Mouse (Mus musculus) erythroblast, embryonic 14.5 days (primary cell): ENCODE results near the gene Ppp2r2d. TPM values are rescaled to one million over a fixed set of nuclear protein-coding genes. Genes with fewer than 3 reads are reported as not detected.
A peak's percentile ranks its signal among the peaks of the same experiment; 100 is the strongest.

Source experiments
- H3K27me3 ChIP-seq: 2 replicates; pipeline ENCODE4 v1.6.1; 2012; ENCODE audit warnings: inconsistent platforms; ENCODE audit not compliant: control insufficient read depth
- H3K36me3 ChIP-seq: 2 replicates; pipeline ENCODE4 v1.6.1; 2012; ENCODE audit warnings: mild to moderate bottlenecking, inconsistent platforms; ENCODE audit not compliant: control insufficient read depth
- H3K4me1 ChIP-seq: 2 replicates; pipeline ENCODE4 v1.6.1; 2012; ENCODE audit warnings: inconsistent platforms; ENCODE audit not compliant: control insufficient read depth
- H3K4me3 ChIP-seq: replicated peaks from 2 replicates; pipeline ENCODE3; 2012; ENCODE audit warnings: moderate library complexity, mild to moderate bottlenecking, inconsistent platforms
- H3K9me3 ChIP-seq: 2 replicates; pipeline ENCODE4 v1.6.1; 2012; ENCODE audit warnings: low read length, inconsistent platforms, mixed read lengths; ENCODE audit not compliant: control insufficient read depth
- GATA1 ChIP-seq: IDR thresholded peaks from 2 replicates; pipeline ENCODE4 v1.6.1; 2012; ENCODE audit warnings: low read length, inconsistent platforms, mixed read lengths
- TAL1 ChIP-seq: IDR thresholded peaks from 3 replicates; pipeline ENCODE4 v1.6.1; 2012; ENCODE audit warnings: low read length, inconsistent platforms, mixed read lengths
- polyA plus RNA-seq: library from polyadenylated mRNA; stranded (reverse); fragments of >175 nt; gene quantifications from 2 replicates; pipeline ENCODE4 v1.2.3, GENCODE M21; 2012

Gene Ppp2r2d
- polyA plus RNA-seq, 1 experiment, result 1.9 TPM

- Histone ChIP-seq H3K4me3 (no peak overlapping the region), H3K36me3 (peaks cover 47% of the 10 kb centered on the region), H3K27me3 (no peaks in the 10 kb centered on the region), H3K9me3 (no peaks in the 10 kb centered on the region), H3K4me1 (no peaks in the 10 kb centered on the region)
- TF ChIP-seq GATA1 (no peak), TAL1 (no peak)
These were observed 39.7 kb downstream of the Ppp2r2d start for GRCm38 (mm10) chr7:138885365-138886289.

GRCm38 (mm10) chr7:138898122-138898521, 52.2 kb downstream of the Ppp2r2d start:
- Histone ChIP-seq H3K9me3 (no peaks in the 10 kb centered on the region), H3K4me1 (no peaks in the 10 kb centered on the region), H3K36me3 (peaks cover 27% of the 10 kb centered on the region), H3K4me3 (no peak overlapping the region), H3K27me3 (no peaks in the 10 kb centered on the region)
- no peak for TF ChIP-seq TAL1
- no peak for TF ChIP-seq GATA1

GRCm38 (mm10) chr7:138898743-138899142, 52.9 kb downstream of the Ppp2r2d start:
- no peaks in the 10 kb centered on the region for H3K4me1 ChIP-seq
- no peaks in the 10 kb centered on the region for H3K27me3 ChIP-seq
- H3K36me3 ChIP-seq, result peaks cover 22% of the 10 kb centered on the region
- H3K9me3 ChIP-seq, result no peaks in the 10 kb centered on the region
- H3K4me3 ChIP-seq, result no peak overlapping the region
- TF ChIP-seq TAL1 (no peak), GATA1 (no peak)

GRCm38 (mm10) chr7:138903886-138904435, 58.1 kb downstream of the Ppp2r2d start:
- Histone ChIP-seq H3K9me3 (no peaks in the 10 kb centered on the region), H3K36me3 (no peaks in the 10 kb centered on the region), H3K27me3 (no peaks in the 10 kb centered on the region), H3K4me1 (peaks cover 35% of the 10 kb centered on the region), H3K4me3 (no peak overlapping the region)
- TF ChIP-seq TAL1 (no peak), GATA1 (no peak)

GRCm38 (mm10) chr7:138906441-138906840, 60.6 kb downstream of the Ppp2r2d start:
- peaks cover 52% of the 10 kb centered on the region for H3K4me1 ChIP-seq
- TF ChIP-seq GATA1 (no peak), TAL1 (no peak)
- no peaks in the 10 kb centered on the region for H3K9me3 ChIP-seq
- peak overlapping the region; percentile 40 for H3K4me3 ChIP-seq
- H3K36me3 ChIP-seq, result no peaks in the 10 kb centered on the region
- H3K27me3 ChIP-seq, result no peaks in the 10 kb centered on the region

GRCm38 (mm10) chr7:138907043-138907442, 61.2 kb downstream of the Ppp2r2d start:
- TF ChIP-seq TAL1, result no peak
- TF ChIP-seq GATA1, result no peak
- H3K4me3 ChIP-seq, result peak overlapping the region; percentile 40
- H3K36me3 ChIP-seq, result no peaks in the 10 kb centered on the region
- no peaks in the 10 kb centered on the region for H3K9me3 ChIP-seq
- H3K27me3 ChIP-seq, result no peaks in the 10 kb centered on the region
- H3K4me1 ChIP-seq, result peaks cover 52% of the 10 kb centered on the region

- no peaks in the 10 kb centered on the region for H3K9me3 ChIP-seq
- peaks cover 52% of the 10 kb centered on the region for H3K4me1 ChIP-seq
- H3K4me3 ChIP-seq, result peak overlapping the region; percentile 81
- no peaks in the 10 kb centered on the region for H3K27me3 ChIP-seq
- TF ChIP-seq GATA1 (no peak), TAL1 (no peak)
- H3K36me3 ChIP-seq, result no peaks in the 10 kb centered on the region
These were observed 62.1 kb downstream of the Ppp2r2d start for GRCm38 (mm10) chr7:138907976-138908375.

GRCm38 (mm10) chr7:138908768-138909276, 62.9 kb downstream of the Ppp2r2d start:
- Histone ChIP-seq H3K36me3 (no peaks in the 10 kb centered on the region), H3K4me1 (peaks cover 52% of the 10 kb centered on the region), H3K4me3 (peak overlapping the region; percentile 81), H3K9me3 (no peaks in the 10 kb centered on the region), H3K27me3 (no peaks in the 10 kb centered on the region)
- TF ChIP-seq GATA1, result no peak
- no peak for TF ChIP-seq TAL1
